24 mouse cellular contexts compared by ENCODE assay signal in the genomic region with DNA sequence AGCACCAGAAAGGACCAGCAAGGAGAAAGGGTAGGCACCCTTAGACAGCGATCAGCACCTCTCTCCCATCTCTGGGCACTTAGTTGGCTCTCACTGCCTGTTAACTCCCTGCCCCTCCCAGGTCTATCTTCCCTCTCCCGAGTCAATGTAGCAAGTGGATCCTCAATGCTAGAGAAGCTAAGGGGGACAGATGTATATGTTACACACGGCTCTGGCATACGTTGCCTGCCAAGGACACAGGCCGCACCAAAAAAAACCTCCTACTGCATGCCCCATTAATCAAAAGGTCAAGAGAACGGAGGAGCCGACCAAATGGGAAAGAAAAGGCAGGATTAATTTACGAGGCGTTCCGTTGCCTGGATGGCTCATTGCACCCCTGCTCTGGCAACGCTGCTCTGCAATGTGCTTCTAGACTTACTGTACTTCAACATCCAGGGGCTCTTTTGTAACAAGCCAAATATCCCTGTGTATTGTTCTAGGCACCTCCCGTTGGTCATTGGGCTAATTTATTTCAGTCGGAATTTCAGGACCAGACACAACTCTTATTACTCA. TPM values are rescaled to one million over a fixed set of nuclear protein-coding genes. Genes with fewer than 3 reads are reported as not detected.
DNase-seq lines count a peak whose midpoint lies in the region; ATAC-seq and TF ChIP-seq lines count a peak whose summit lies in the region.
"Had no signal": no experiment of that assay in that cellular context is flagged by ENCODE, and none has a peak within 500 bp of the region (broad histone marks: within the 10 kb centered on the region; RNA-seq: fewer than 3 reads in every experiment).

No protein-coding gene starts in this region.

- TF ChIP-seq CTCF in kidney, adult 2 months (conservative IDR thresholded peaks at IDR 0.05; ENCODE audit: insufficient read depth, insufficient read length, low read depth, low read length) = no peak

- H3K4me1 ChIP-seq in kidney, embryonic 16.5 days (ENCODE audit: insufficient read depth, low read length) = peaks cover 19% of the 10 kb centered on the region
- no peaks in the 10 kb centered on the region for H3K4me1 ChIP-seq in kidney, adult 2 months (ENCODE audit: control insufficient read depth, insufficient read depth, low read length)
- peaks cover 16% of the 10 kb centered on the region for H3K4me1 ChIP-seq in neural tube, embryonic 13.5 days (replicated peaks)
- H3K4me1 ChIP-seq: embryonic facial prominence, embryonic 12.5 days; lung, embryonic 15.5 days; midbrain, embryonic 15.5 days had no signal

- peak; percentile 12 for DNase-seq in adrenal gland, postnatal 14 days
- DNase-seq in adrenal gland, adult 18-20 months (ENCODE audit: low spot score in 2 of 2) = no peak
- no peak for DNase-seq in kidney, adult 2 months
- DNase-seq in embryo, embryonic 11 days = peak; percentile 43
- DNase-seq in c-Kit-positive CD71-positive TER-119-positive erythroid progenitor cells, embryonic 14.5 days (ENCODE audit: low spot score) = no peak
- DNase-seq: cerebellum, postnatal 14 days; heart, adult 18-20 months; layer of hippocampus, postnatal 36 days; liver, embryonic 13.5 days had no signal

- no peaks in the 10 kb centered on the region for H3K9me3 ChIP-seq in kidney, embryonic 16.5 days (ENCODE audit: low read length)
- H3K9me3 ChIP-seq in neural tube, embryonic 13.5 days = no peaks in the 10 kb centered on the region
- H3K9me3 ChIP-seq: embryonic facial prominence, embryonic 12.5 days; liver, embryonic 13.5 days; lung, embryonic 15.5 days; midbrain, embryonic 15.5 days; neural tube, embryonic 12.5 days had no signal

- no peaks in the 10 kb centered on the region for H3K27me3 ChIP-seq in kidney, embryonic 16.5 days (ENCODE audit: insufficient read depth, low read length)
- H3K27me3 ChIP-seq in kidney, adult 2 months (replicated peaks; ENCODE audit: control insufficient read depth, insufficient read depth, low read length) = no peaks in the 10 kb centered on the region
- no peaks in the 10 kb centered on the region for H3K27me3 ChIP-seq in neural tube, embryonic 13.5 days
- H3K27me3 ChIP-seq: embryonic facial prominence, embryonic 12.5 days; liver, embryonic 13.5 days; lung, embryonic 15.5 days; midbrain, embryonic 15.5 days had no signal

- no peak for TF ChIP-seq POLR2A in kidney, adult 2 months (IDR thresholded peaks at IDR 0.05; ENCODE audit: low read depth, low read length)

- 5% methylated on average over 13 of the region's 13 CpGs for whole genome bisulfite sequencing in kidney, embryonic 16.5 days
- WGBS in kidney, adult 2 months = 15% methylated on average over 13 of the region's 13 CpGs
- WGBS in neural tube, embryonic 13.5 days = 12% methylated on average over 13 of the region's 13 CpGs

- H3K36me3 ChIP-seq in kidney, embryonic 16.5 days (ENCODE audit: insufficient read depth, low read length) = no peaks in the 10 kb centered on the region
- no peaks in the 10 kb centered on the region for H3K36me3 ChIP-seq in kidney, adult 2 months (ENCODE audit: control insufficient read depth, insufficient read depth, low read length)
- H3K36me3 ChIP-seq in neural tube, embryonic 13.5 days = no peaks in the 10 kb centered on the region
- H3K36me3 ChIP-seq: embryonic facial prominence, embryonic 12.5 days; liver, embryonic 13.5 days; lung, embryonic 15.5 days; midbrain, embryonic 15.5 days; neural tube, embryonic 12.5 days had no signal

- H3K9ac ChIP-seq in kidney, embryonic 16.5 days (replicated peaks; ENCODE audit: low read length) = no peak overlapping the region
- H3K9ac ChIP-seq in neural tube, embryonic 13.5 days = no peak overlapping the region
- H3K9ac ChIP-seq: embryonic facial prominence, embryonic 12.5 days; liver, embryonic 13.5 days; lung, embryonic 15.5 days; midbrain, embryonic 15.5 days; neural tube, embryonic 12.5 days had no signal

- no peak overlapping the region for H3K27ac ChIP-seq in kidney, embryonic 16.5 days (ENCODE audit: low read length)
- no peak overlapping the region for H3K27ac ChIP-seq in kidney, adult 2 months (ENCODE audit: insufficient read depth, low read depth, low read length)
- no peak overlapping the region for H3K27ac ChIP-seq in neural tube, embryonic 13.5 days (replicated peaks)
- H3K27ac ChIP-seq: embryonic facial prominence, embryonic 12.5 days; liver, embryonic 13.5 days; lung, embryonic 15.5 days; midbrain, embryonic 15.5 days; neural tube, embryonic 12.5 days; stomach, postnatal 0 days had no signal

- H3K4me2 ChIP-seq in kidney, embryonic 16.5 days (replicated peaks; ENCODE audit: low read depth, low read length) = peak overlapping the region; percentile 14
- no peak overlapping the region for H3K4me2 ChIP-seq in neural tube, embryonic 13.5 days
- H3K4me2 ChIP-seq: embryonic facial prominence, embryonic 12.5 days; liver, embryonic 13.5 days; lung, embryonic 15.5 days; midbrain, embryonic 15.5 days; neural tube, embryonic 12.5 days had no signal

- H3K4me3 ChIP-seq in kidney, embryonic 16.5 days (ENCODE audit: low read length) = no peak overlapping the region
- H3K4me3 ChIP-seq in kidney, adult 2 months (ENCODE audit: insufficient read depth, low read depth, low read length) = no peak overlapping the region
- no peak overlapping the region for H3K4me3 ChIP-seq in neural tube, embryonic 13.5 days
- H3K4me3 ChIP-seq: embryonic facial prominence, embryonic 12.5 days; liver, embryonic 13.5 days; lung, embryonic 15.5 days; midbrain, embryonic 15.5 days; neural tube, embryonic 12.5 days had no signal

- peak; percentile 81 for ATAC-seq in kidney, embryonic 16.5 days (ENCODE audit: low FRiP score, low TSS enrichment)
- peak; percentile 47; the same call in 1 of the 2 replicates for ATAC-seq in neural tube, embryonic 13.5 days (ENCODE audit: low read depth)
- ATAC-seq in megakaryocyte, adult 5-6 weeks (ENCODE audit: poor library complexity, severe bottlenecking) = no peak
- ATAC-seq: forebrain, embryonic 16.5 days; midbrain, embryonic 15.5 days had no signal

RNA-seq across cellular contexts. Expression of a gene that starts 10.0 kb away (rescaled TPM):
- not detected in 2 replicates for total RNA-seq in adrenal gland, postnatal 14 days (2021)
- total RNA-seq in adrenal gland, adult 18-20 months (2021) = not detected
- polyA plus RNA-seq in kidney, embryonic 16.5 days (2015; fragmentation: Nextera tagmentation; extraction: Ambion mirVana) = not detected in 2 replicates
- polyA plus RNA-seq in kidney, adult 2 months (2012; rRNA removed) = not detected in 2 replicates
- polyA plus RNA-seq in neural tube, embryonic 13.5 days (2015; fragmentation: Nextera tagmentation; extraction: Ambion mirVana) = not detected in 2 replicates
- not detected in 2 replicates for total RNA-seq in megakaryocyte, adult 5-6 weeks (2015)
- not detected in 2 replicates for total RNA-seq in megakaryocyte, adult 5-6 weeks (2017)
- total RNA-seq: gastrocnemius, adult 8-10 months; heart, adult 18-20 months; hematopoietic stem cell, adult 5-6 weeks; layer of hippocampus, postnatal 36 days; left cerebral cortex, postnatal 36 days had no signal
- polyA plus RNA-seq: embryonic facial prominence, embryonic 12.5 days; forebrain, embryonic 16.5 days; heart, embryonic 14.5 days; intestine, embryonic 14.5 days; large intestine, adult 2 months; liver, embryonic 13.5 days; lung, embryonic 15.5 days; midbrain, embryonic 15.5 days; neural tube, embryonic 12.5 days; stomach, postnatal 0 days had no signal

Comparison
In these comparisons a context has a peak if more than half of its experiments do, and no peak if none do; other contexts are left out.
1. DNase-seq: peak in adrenal gland, postnatal 14 days (single experiment) and embryo, embryonic 11 days (single experiment); none in adrenal gland, adult 18-20 months (0 of 2), kidney, adult 2 months (single experiment) and c-Kit-positive CD71-positive TER-119-positive erythroid progenitor cells, embryonic 14.5 days (single experiment).